Mouse (Mus musculus) heart, adult 11 months (tissue): ENCODE measurements around the gene Plin2.

Experiments
- DNase-seq: peaks from one replicate; pipeline ENCODE4 v3.0.0; 2022

Gene Plin2

GRCm38 (mm10) chr4:86669780-86670201 is at the start of gene Plin2:
Gene Plin2, minus strand, starts transcription at chr4:86670060.
- DNase-seq: peak; percentile 99

DNA sequence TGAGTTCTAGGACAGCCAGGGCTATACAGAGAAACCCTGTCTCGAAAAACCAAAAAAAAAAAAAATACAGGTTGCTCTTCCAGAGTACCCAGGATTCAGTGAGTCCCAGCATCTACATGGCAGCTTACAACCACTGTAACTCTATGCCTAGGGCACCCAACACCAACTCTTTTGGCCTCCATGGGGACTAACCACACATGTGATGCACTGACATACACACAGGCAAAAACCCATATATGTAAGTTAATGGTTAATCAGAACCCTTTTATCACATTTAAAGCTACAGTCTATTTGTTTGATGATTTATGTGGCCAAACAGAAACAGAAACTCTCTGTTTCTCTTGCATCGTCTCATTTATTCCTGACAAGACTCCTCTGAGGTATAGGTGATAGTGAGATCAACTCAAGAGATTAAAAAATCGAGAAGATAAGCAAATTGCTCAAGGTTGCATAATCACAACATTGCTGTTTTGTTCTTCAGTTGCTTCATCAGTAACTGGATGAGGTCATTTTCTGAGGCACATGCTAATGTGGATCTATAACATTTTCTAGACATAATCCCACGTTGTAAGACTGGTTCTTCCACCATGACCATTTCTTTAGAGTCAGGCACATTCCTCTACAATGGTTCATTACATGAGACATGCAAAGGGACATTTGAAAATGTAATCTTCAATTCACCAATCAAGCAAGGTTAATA is 49.2 kb upstream of the Plin2 start:
- DNase-seq: no peak

DNA sequence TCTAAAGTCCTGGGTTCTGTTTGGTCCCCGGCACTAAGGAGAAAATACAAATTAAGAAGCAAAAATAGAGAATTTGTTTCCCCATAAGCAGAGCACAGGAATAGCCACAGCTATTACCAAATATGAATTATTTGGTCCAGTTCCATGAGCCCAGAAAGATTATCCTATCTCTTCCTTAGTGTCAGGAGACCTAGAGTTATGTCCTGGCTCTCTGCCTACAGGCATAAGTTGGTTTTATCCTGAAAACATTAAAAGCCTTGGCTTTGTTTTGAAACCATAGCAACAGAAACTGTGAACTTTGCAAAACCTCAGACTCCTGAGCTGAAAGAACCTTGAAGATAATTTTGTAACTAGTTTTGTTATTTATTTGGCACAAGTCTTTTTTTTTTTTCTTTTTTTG is 47.3 kb upstream of the Plin2 start:
- no peak for DNase-seq

- no peak for DNase-seq
Measured at GRCm38 (mm10) chr4:86715341-86715740, 45.5 kb upstream of the Plin2 start.

DNA sequence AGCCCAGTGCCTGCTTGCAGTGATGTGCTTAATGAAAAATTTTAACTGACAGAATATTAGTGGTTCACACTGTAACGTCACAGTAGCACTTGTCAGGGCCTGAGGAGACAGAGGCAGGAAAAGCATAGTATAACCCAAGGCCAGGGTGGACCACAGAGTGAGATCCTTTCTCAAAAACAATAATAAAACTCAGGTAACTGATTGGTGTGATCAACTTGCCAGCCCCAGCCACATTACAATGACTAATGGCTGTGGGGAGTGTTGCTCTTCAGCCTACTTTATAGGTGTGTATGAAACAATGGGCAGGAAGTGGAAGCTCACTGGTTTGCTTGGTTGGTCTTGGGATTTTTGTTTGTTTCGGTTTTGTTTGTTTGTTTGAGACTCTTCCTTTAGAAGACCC is 43.7 kb upstream of the Plin2 start:
- peak; percentile 92 for DNase-seq

DNA sequence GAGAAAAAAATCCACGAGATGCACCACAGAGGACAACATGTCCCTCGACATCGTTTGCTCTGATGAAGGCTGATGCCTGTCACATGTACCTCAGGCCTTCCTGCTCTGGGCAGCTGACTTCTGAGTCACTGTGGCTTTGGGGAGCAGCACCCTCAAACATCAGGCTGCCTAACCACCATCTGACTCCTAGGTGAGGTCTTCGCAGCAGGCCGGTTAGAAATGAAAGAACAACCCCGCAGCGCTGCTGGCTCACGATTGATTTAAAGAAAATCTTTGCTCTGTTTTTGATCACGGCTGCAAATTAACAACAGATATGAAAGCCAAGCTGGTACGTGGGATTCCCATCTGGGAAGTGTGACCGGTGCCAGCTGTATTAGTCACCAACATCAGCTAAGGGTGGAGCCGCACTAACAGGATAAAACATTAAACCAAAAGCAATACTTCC is 42.9 kb upstream of the Plin2 start:
- DNase-seq: peak; percentile 97

GRCm38 (mm10) chr4:86710666-86711215 is 40.9 kb upstream of the Plin2 start:
- DNase-seq: no peak

- no peak for DNase-seq
Measured at GRCm38 (mm10) chr4:86710034-86710650, 40.3 kb upstream of the Plin2 start.

DNA sequence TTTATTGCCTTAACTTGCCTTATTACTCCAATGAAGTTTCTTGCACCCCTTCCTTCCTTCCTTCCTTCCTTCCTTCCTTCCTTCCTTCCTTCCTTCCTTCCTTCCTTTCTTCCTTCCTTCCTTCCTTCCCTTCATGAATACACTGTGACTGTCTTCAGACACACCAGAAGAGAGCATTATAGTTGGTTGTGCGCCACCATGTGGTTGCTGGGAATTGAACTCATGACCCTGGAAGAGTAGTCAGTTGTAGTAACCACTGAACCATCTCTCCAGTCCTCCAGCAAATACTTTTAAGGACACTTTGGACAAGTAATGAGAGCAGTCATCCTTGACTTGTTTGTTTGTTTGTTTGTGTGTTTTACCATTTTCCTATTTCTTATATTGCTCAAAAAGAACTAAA is 38.9 kb upstream of the Plin2 start:
- no peak for DNase-seq

DNA sequence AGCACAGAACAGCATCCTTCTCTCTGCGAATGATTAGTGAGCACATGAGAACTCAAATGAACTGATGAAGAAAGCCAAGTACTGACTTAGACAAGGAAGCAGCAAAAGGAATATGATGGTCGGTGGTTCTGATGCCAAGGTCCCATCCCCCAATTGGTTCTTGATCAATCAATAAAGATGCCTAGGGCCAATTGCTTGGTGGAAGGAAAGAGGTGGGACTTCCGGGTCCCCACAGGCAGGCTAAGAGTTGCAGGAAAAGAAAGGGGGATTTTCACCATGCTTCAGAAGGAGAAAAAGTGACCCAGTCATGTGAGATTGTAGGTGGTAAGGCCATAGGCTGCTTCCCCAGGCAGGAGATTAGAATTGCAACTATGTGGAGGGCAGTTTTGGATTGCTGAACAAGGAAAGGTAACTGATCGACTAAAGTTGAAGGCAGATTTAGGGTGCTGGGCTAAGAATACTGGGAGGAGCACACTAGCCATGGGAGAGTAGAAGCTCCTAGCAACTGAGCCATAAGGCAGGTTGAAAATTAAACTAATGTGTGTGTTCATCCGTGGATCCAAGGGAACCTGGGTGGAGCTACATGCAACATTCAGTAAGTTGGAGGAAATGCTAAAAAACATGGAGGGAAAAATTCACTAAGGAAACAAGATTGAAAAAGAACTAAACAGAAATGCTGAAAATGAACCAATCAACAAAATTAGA is 29.5 kb upstream of the Plin2 start:
- peak; percentile 57 for DNase-seq

- DNase-seq: peak; percentile 87
Measured at GRCm38 (mm10) chr4:86696890-86697289, 27.0 kb upstream of the Plin2 start.

DNA sequence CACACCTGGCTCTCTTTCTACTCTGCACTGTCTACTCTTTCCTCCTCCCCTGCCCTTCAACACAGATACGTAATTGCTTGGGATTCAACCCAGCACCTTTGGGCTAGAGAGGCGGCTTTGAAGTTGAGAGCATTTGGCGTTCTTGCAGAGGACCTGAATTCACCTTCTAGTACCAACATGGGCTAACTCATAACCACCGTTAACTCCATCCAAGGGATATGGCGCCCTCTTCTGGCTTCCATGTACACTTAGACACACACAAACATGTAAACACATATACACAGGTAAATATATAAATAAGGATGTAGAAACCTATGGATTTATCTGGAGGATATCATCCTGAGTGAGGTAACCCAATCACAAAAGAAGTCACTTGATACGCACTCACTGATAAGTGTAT is 25.2 kb upstream of the Plin2 start:
- peak; percentile 90 for DNase-seq

- DNase-seq: peak; percentile 74
Measured at GRCm38 (mm10) chr4:86692931-86693330, 23.1 kb upstream of the Plin2 start.

DNA sequence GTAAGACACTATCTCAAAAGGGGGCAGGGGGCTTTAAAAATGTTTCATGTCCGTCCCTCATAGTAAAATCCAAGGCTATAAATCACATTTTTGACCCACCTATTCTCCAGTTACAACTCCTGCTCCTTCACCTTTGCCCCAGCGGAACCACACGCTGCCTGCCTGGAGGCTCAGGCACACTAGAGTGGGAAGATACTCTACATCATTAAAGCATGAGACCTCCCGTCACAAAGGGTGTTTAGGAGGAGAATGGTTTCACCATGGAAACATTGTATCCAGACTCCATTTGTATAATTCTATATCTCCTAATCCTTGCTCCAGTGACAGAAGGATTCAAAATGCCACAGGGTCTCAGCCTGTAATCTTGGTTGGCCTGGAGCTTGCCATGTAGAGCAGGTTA is 21.4 kb upstream of the Plin2 start:
- DNase-seq: peak; percentile 83

GRCm38 (mm10) chr4:86690768-86691167 is 20.9 kb upstream of the Plin2 start:
- peak; percentile 61 for DNase-seq

- peak; percentile 98 for DNase-seq
Measured at GRCm38 (mm10) chr4:86690194-86690593, 20.3 kb upstream of the Plin2 start.

GRCm38 (mm10) chr4:86689056-86689735 is 19.3 kb upstream of the Plin2 start:
- DNase-seq: peak; percentile 94

DNA sequence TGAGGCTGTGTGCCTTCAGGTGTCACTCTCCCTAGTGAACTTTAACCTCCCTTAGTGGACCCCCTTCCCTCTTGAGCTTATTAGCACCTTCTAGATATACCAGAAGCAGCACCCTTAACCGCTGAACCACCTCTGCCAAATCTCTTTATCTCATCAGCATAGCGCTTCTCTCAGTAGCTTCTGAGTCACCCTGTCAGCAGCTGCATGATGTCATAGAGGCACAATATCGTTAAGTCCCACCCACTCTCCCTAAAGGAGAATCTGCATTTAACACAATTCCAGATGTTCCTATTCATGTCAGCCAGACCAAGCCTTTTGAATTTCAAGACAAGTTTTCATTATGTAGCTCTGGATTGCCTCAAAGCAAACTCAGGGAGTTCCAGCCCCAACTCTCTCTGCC is 16.7 kb upstream of the Plin2 start:
- peak; percentile 88 for DNase-seq

GRCm38 (mm10) chr4:86686009-86686366 is 16.1 kb upstream of the Plin2 start:
- no peak for DNase-seq

GRCm38 (mm10) chr4:86685231-86686008 is 15.6 kb upstream of the Plin2 start:
- DNase-seq: peak; percentile 88

DNA sequence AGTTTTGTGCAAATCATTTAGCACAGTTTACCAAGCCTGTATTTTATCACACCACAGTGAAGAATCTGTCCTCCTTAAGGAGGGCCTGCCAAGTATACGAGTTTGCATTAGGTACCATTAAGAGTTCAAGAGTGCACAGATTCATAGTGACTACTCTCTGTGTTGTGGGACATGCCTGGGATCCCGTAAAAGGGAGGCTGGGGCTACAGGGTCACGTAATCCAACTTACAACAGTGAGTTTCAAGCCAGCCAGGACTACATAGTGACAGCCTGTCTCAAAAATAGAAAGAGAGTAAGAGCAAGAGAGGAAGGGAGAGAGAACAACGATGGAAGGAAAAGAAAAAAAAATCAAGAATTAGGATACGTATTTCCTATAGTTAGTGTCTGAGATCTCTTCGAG is 14.9 kb upstream of the Plin2 start:
- DNase-seq: peak; percentile 55

GRCm38 (mm10) chr4:86683746-86684145 is 13.9 kb upstream of the Plin2 start:
- peak; percentile 85 for DNase-seq
